Mouse (Mus musculus) liver, embryonic 12.5 days (tissue): Measurements from ENCODE around the gene Gm44790. TPM values are rescaled to one million over a fixed set of nuclear protein-coding genes. Genes with fewer than 3 reads are reported as not detected.

Source experiments
- ATAC-seq: fragments of 200-750 bp; cut with Nextera tagmentation; 2 replicates; pipeline ENCODE4 v1.8.0; 2017; ENCODE audit warnings: moderate number of reproducible peaks, mild to moderate bottlenecking, moderate library complexity
- H3K27ac ChIP-seq: fragments of 300-500 bp; sonication (generic); 2 replicates; pipeline ENCODE4 v1.5.1; 2016; ENCODE audit warnings: mild to moderate bottlenecking
- H3K27me3 ChIP-seq: fragments of 300-500 bp; sonication (generic); replicated peaks from 2 replicates; pipeline ENCODE4 v1.6.1; 2016; ENCODE audit warnings: mild to moderate bottlenecking, moderate library complexity
- H3K36me3 ChIP-seq: fragments of 300-500 bp; sonication (generic); 2 replicates; pipeline ENCODE4 v1.6.1; 2016; ENCODE audit warnings: mild to moderate bottlenecking, moderate library complexity
- H3K4me1 ChIP-seq: fragments of 300-500 bp; sonication (generic); 2 replicates; pipeline ENCODE4 v1.6.1; 2016
- H3K4me2 ChIP-seq: fragments of 300-500 bp; sonication (generic); 2 replicates; pipeline ENCODE4 v1.6.1; 2016; ENCODE audit warnings: mild to moderate bottlenecking, moderate library complexity
- H3K4me3 ChIP-seq: fragments of 300-500 bp; sonication (generic); 2 replicates; pipeline ENCODE4 v1.5.1; 2016; ENCODE audit warnings: mild to moderate bottlenecking, moderate library complexity
- H3K9ac ChIP-seq: fragments of 300-500 bp; sonication (generic); 2 replicates; pipeline ENCODE4 v1.6.1; 2016; ENCODE audit warnings: mild to moderate bottlenecking, moderate library complexity
- H3K9me3 ChIP-seq: fragments of 300-500 bp; sonication (generic); replicated peaks from 2 replicates; pipeline ENCODE4 v1.6.1; 2016; ENCODE audit warnings: mild to moderate bottlenecking, moderate library complexity
- WGBS: fragments of 180-500 bp; shearing (Covaris S2); methylation state at CpG from one replicate; pipeline ENCODE4 v1.1.7; 2016; ENCODE audit not compliant: insufficient replicate concordance; 5-methylcytosine and 5-hydroxymethylcytosine counted together
- polyA plus RNA-seq: library from polyadenylated mRNA; unstranded; fragments of >200 nt; fragmentation: Nextera tagmentation; extraction: Ambion mirVana; gene quantifications from 2 replicates; pipeline ENCODE4 v1.2.1, GENCODE M21; 2016

The Gm44790 gene
- polyA plus RNA-seq, 1 experiment from 2014 or later = not detected

DNA sequence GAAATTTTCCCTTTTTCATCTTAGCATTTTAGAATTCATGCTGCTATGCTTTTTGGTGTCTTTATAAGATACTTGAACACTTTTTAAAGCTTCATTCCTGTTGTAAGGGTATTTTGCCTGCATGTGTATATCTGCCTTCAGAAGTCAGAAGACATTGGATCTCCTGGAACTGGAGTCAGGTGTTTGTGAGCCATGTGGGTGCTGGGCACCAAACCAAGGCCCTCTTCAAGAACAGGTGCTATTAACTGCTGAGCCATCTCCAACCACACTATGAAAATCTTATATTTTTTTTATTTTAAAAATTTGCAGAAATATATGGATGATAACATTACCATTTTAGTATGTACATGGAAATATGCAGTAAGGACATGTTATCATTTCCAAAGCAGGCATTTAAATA, 20.2 kb upstream of the Gm44790 start:
- H3K9me3 ChIP-seq = no peaks in the 10 kb centered on the region
- H3K4me2 ChIP-seq = 0 out of 2 replicates have a peak overlapping the region, but pooled peaks have one; percentile 27
- H3K9ac ChIP-seq = no peak overlapping the region
- peaks cover 36% of the 10 kb centered on the region for H3K4me1 ChIP-seq
- H3K4me3 ChIP-seq = no peak overlapping the region
- peaks cover 25% of the 10 kb centered on the region for H3K36me3 ChIP-seq
- no peak for ATAC-seq
- H3K27me3 ChIP-seq = no peaks in the 10 kb centered on the region
- no peak overlapping the region for H3K27ac ChIP-seq

DNA sequence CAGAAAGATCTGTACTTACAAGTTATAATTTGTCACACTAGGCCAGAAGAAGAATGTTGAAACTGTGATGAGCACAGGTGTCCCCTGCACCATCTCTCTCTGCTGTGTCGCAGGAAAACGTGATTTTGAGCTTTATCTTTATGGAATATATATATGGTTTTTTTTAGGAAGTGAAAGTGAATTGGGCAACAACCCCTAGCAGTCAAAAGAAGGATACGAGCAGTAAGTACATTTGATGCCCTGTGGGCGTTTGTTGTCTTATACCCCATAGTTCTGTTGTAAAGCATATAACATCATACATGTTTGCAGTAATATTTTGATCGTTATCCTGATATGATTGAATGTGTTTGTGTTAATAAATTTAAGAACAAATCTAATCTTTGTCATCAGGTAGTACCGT, 7.7 kb upstream of the Gm44790 start:
- H3K27me3 ChIP-seq = no peaks in the 10 kb centered on the region
- no peak overlapping the region for H3K27ac ChIP-seq
- no peak overlapping the region for H3K9ac ChIP-seq
- peaks cover 79% of the 10 kb centered on the region for H3K36me3 ChIP-seq
- no peak for ATAC-seq
- no peaks in the 10 kb centered on the region for H3K9me3 ChIP-seq
- no peak overlapping the region for H3K4me3 ChIP-seq
- H3K4me1 ChIP-seq = no peaks in the 10 kb centered on the region
- WGBS = 72% methylated on average over 6 of the region's 6 CpGs
- H3K4me2 ChIP-seq = no peak overlapping the region

DNA sequence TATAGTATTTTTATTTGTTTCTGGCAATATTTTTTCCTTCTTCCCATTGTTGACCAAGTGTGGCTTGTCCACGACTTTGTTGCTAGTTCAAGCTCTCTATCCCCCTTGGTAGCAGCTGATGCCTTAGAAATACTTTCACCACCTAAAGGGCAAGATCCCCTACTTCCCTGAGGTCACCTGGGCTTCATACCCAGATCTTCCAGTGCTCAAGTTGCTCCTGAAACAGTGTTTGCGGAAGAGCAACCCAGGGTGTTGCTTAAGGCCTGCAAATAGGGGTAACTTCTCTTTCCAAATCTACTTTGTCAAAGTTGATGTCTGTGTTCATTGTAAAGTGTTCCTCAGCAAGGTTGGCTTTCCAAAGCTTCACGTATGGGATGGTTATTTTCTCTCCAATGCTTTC, 7.2 kb upstream of the Gm44790 start:
- no peaks in the 10 kb centered on the region for H3K4me1 ChIP-seq
- no peak overlapping the region for H3K4me2 ChIP-seq
- WGBS = 84% methylated on average over 3 of the region's 3 CpGs
- no peak overlapping the region for H3K27ac ChIP-seq
- no peaks in the 10 kb centered on the region for H3K9me3 ChIP-seq
- ATAC-seq = no peak
- H3K27me3 ChIP-seq = no peaks in the 10 kb centered on the region
- H3K36me3 ChIP-seq = peaks cover 77% of the 10 kb centered on the region
- H3K9ac ChIP-seq = no peak overlapping the region
- H3K4me3 ChIP-seq = no peak overlapping the region

DNA sequence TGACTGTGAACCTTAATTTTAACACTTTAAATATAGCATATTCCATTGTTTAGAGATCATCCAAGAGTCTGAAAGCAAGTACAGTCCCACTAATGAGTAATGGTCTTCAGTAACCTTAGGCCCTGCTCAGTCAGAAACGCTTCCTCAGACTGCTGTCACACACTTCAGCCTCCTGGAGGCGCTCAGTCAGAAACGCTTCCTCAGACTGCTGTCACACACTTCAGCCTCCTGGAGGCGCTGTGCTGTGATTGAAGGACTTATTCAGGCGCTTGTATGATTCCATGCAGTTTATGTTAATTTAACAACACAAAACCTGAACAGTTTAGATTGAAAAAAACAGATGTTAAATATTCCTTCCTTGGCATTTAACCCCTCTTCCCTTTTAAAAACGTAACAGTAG, 6.0 kb upstream of the Gm44790 start:
- Histone ChIP-seq H3K9me3 (no peaks in the 10 kb centered on the region), H3K4me3 (no peak overlapping the region), H3K9ac (no peak overlapping the region), H3K36me3 (peaks cover 79% of the 10 kb centered on the region), H3K27ac (no peak overlapping the region), H3K27me3 (no peaks in the 10 kb centered on the region), H3K4me1 (no peaks in the 10 kb centered on the region), H3K4me2 (no peak overlapping the region)
- no peak for ATAC-seq
- 78% methylated on average over 6 of the region's 6 CpGs for WGBS

DNA sequence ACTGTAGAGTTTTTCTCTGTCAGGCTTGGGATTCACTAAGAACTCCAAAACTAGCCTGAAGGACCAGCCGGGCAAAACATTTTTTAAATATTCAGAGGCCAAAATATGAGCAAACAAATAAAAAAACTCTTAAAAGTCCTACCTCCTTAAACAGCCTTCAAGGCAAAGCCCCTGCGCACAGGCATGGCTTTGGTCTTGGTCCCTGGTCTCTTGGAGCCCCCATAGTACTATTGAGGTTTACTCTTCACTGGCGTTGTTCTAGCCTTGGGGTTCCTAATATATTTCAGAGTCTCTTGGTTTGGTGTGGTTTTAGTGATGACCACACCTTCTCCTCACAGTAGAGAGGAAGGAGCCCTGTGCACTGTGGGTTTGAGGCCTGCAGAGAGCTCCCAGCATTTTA, 5.1 kb downstream of the Gm44790 start:
- WGBS = 77% methylated on average over 3 of the region's 3 CpGs
- no peaks in the 10 kb centered on the region for H3K27me3 ChIP-seq
- no peaks in the 10 kb centered on the region for H3K9me3 ChIP-seq
- no peaks in the 10 kb centered on the region for H3K4me1 ChIP-seq
- no peak overlapping the region for H3K9ac ChIP-seq
- H3K36me3 ChIP-seq = peaks cover 81% of the 10 kb centered on the region
- no peak overlapping the region for H3K4me2 ChIP-seq
- ATAC-seq = no peak
- H3K4me3 ChIP-seq = no peak overlapping the region
- H3K27ac ChIP-seq = no peak overlapping the region

DNA sequence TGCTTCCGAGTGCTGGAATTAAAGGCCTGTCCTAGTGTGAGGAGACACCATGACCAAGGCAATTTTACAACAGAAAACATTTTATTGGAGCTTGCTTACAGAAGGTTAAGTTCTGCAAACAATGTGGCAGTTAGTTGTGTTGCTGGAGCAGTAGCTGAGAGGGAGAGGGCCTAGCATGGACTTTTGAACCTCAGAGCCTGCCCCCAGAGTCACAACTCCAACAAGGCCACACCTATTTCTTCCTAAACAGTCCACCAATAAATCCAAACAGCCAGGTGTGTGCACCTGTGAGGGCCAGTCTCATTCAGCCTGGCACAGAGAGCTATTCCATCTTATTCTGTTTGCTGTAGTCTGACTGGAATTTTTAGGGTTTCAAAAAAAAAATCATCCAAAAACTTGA, 7.2 kb downstream of the Gm44790 start:
- Histone ChIP-seq H3K27ac (no peak overlapping the region), H3K4me2 (no peak overlapping the region), H3K9me3 (no peaks in the 10 kb centered on the region), H3K27me3 (no peaks in the 10 kb centered on the region), H3K9ac (no peak overlapping the region), H3K4me3 (no peak overlapping the region), H3K4me1 (peaks cover 4% of the 10 kb centered on the region; the same call in 1 of the 2 replicates), H3K36me3 (peaks cover 60% of the 10 kb centered on the region)
- ATAC-seq = no peak
- WGBS = 83% methylated on average over 1 of the region's 1 CpGs

DNA sequence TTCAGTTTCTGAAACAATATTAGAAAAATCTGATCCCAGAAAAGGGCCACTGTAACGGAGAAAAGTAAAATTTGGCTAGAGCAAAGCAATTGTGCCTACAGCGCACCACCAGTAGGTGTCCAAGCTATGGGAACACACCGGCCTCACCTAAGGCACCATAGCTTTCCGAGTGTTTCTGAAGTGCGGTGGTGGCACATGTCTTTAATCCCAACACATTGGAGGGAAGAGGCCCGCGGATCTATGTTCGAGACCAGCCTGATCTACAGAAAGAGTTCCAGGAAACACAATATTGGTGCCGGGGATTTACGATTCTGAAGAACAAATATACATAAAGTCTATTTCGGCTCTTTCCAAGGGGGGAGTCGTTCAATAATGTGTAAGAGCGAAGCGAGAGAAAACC, 11.3 kb downstream of the Gm44790 start:
- peak overlapping the region; percentile 90 for H3K9ac ChIP-seq
- no peaks in the 10 kb centered on the region for H3K27me3 ChIP-seq
- 3% methylated on average over 14 of the region's 14 CpGs for WGBS
- H3K36me3 ChIP-seq = peaks cover 59% of the 10 kb centered on the region
- peak overlapping the region; percentile 88 for H3K4me2 ChIP-seq
- H3K27ac ChIP-seq = peak overlapping the region; percentile 95
- peaks cover 19% of the 10 kb centered on the region for H3K4me1 ChIP-seq
- H3K9me3 ChIP-seq = no peaks in the 10 kb centered on the region
- peak overlapping the region; percentile 89 for H3K4me3 ChIP-seq
- peak; percentile 67 for ATAC-seq

DNA sequence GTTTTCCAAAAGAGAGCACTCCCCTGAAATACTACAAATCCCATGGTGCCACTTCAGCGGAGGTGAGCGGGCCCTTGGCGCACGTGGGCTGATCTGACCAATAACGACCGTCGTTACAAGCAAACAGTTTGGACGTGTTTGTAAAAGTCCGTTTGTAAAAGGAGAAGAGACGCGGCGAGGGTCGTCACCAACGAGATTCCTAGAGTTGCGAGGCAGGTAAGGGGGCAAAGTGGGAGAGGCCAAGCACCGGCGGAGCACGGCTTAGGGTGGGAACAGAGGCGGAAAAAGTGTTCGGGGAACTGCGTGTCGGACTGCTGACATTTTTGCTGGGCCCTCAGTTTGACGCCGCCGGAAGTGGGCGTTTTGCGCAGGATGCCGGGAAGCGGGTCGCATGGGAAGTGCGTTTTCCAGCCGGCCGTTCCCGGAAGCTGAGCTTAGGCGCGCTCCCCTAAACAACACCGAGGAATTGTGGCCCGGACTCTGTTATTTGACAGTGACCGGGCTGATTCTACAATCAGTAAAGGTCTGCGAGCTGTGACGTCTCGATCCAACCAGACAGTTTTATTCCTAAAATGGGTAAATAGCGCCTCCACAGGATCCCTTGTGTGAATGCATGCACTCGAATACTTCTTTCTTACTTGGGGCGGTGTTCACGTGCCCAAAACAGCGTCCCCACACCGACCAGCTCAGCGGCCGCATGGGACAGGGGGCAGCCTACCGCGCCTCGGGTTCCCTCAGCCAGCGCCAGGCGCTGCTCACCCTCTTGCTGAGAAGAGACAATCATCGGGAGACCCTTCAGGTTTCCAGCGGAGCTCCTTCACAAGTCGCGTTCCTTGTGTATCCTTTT, 12.0 kb downstream of the Gm44790 start, which contains the start of gene C87436:
TSS of gene C87436 (plus strand) at position 103 of the 847 bp plus-strand sequence.
- peak within 1 kb of the TSS; percentile 89 for H3K4me3 ChIP-seq
- WGBS = under 1% methylated on average over 59 of the region's 59 CpGs

DNA sequence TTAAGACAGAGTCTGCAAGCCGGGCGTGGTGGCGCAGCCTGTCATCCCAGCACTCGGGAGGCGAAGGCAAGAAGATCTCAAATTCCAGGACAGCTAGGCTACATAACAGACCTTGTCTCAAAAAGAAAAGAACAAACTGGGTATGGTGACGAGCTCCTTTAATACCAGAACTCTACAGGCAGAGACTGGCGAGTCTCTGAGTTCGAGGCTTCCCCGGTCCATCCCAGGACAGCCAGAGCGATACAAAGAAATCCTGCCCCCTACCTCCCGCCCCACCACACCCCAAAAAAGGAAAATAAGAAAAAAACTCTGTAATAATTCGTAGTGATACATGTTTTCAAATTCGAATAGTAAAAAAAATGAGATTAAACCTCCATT, 12.7 kb downstream of the Gm44790 start:
- H3K9me3 ChIP-seq = no peaks in the 10 kb centered on the region
- peak overlapping the region; percentile 90 for H3K9ac ChIP-seq
- no peaks in the 10 kb centered on the region for H3K27me3 ChIP-seq
- peaks cover 59% of the 10 kb centered on the region for H3K36me3 ChIP-seq
- H3K4me2 ChIP-seq = peak overlapping the region; percentile 88
- H3K4me3 ChIP-seq = peak overlapping the region; percentile 89
- 0 out of 2 replicates have a peak, but pooled peaks have one; percentile 4 for ATAC-seq
- H3K4me1 ChIP-seq = peaks cover 19% of the 10 kb centered on the region
- WGBS = 3% methylated on average over 13 of the region's 13 CpGs
- peak overlapping the region; percentile 95 for H3K27ac ChIP-seq

More for the DNA sequence above, 12.0 kb downstream of the Gm44790 start, which contains the start of gene C87436:
- no peaks in the 10 kb centered on the region for H3K27me3 ChIP-seq
- H3K4me1 ChIP-seq = peaks cover 19% of the 10 kb centered on the region
- H3K4me2 ChIP-seq = peak within 1 kb of the TSS; percentile 88
- peak; percentile 92 for ATAC-seq
- peak within 1 kb of the TSS; percentile 95 for H3K27ac ChIP-seq
- H3K9ac ChIP-seq = peak within 1 kb of the TSS; percentile 90
- no peaks in the 10 kb centered on the region for H3K9me3 ChIP-seq
- H3K36me3 ChIP-seq = peaks cover 58% of the 10 kb centered on the region

DNA sequence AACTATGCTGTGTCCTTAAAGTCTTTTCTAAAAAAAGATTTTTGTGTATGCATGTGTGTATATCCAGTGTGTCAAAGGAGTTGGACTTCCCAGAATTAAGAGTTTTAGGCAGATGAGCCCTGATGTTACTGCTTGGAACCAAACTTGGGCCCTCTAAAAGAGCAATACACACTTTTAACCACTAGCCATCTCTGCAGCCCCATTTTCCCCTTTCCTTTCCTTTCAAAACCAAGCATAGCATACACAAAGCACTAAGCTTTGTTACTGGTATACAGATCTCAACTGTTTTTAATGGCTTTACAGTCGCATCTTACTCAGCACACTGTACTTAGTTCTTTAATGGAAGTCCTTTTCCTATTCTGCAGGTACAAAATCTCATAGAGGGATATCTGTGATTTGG, 13.1 kb downstream of the Gm44790 start:
- H3K27me3 ChIP-seq = no peaks in the 10 kb centered on the region
- H3K4me2 ChIP-seq = peak overlapping the region; percentile 88
- H3K9ac ChIP-seq = peak overlapping the region; percentile 90
- H3K36me3 ChIP-seq = peaks cover 59% of the 10 kb centered on the region
- no peak for ATAC-seq
- peak overlapping the region; percentile 89 for H3K4me3 ChIP-seq
- H3K4me1 ChIP-seq = peaks cover 19% of the 10 kb centered on the region
- H3K27ac ChIP-seq = no peak overlapping the region
- no peaks in the 10 kb centered on the region for H3K9me3 ChIP-seq
- 84% methylated on average over 1 of the region's 1 CpGs for WGBS

DNA sequence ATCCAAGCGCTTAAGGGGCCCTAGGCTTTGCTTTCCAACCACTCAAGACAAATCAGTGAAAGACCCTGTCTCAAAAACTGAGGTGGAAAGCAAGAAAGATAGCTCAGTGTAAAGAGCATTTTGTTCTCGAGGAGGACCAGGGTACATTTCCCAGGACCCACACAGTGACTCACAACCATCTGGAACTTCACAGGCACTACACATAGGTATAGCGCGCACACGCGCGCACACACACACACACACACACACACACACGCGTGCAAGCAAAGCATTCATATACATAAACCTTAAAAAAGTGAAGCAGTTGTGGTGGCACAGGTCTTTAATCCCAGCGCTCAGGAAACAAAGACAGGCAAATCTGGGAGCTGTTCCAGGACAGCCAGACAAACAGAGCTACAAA, 15.1 kb downstream of the Gm44790 start:
- H3K4me3 ChIP-seq = no peak overlapping the region
- peaks cover 61% of the 10 kb centered on the region for H3K36me3 ChIP-seq
- H3K4me2 ChIP-seq = no peak overlapping the region
- peaks cover 19% of the 10 kb centered on the region for H3K4me1 ChIP-seq
- 88% methylated on average over 10 of the region's 10 CpGs for WGBS
- ATAC-seq = no peak
- H3K9me3 ChIP-seq = no peaks in the 10 kb centered on the region
- no peak overlapping the region for H3K27ac ChIP-seq
- no peaks in the 10 kb centered on the region for H3K27me3 ChIP-seq
- H3K9ac ChIP-seq = no peak overlapping the region

DNA sequence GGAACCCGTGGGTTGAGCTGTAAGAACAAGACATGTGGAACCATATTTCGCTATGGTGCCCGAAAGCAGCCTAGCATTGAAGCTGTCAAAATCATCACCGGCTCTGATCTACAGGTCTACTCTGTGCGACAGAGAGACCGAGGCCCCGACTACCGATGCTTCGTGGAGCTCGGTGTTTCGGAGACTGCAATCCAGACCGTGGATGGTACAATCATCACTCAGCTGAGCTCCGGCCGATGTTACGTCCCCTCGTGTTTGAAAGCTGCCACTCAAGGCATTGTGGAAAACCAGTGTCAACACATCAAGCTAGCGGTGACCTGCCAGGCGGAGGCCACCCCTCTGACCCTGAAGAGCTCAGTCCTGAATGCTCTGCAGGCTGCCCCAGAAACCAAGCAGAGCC, 19.1 kb downstream of the Gm44790 start:
- Histone ChIP-seq H3K36me3 (peaks cover 90% of the 10 kb centered on the region), H3K27me3 (no peaks in the 10 kb centered on the region), H3K9ac (no peak overlapping the region), H3K9me3 (no peaks in the 10 kb centered on the region), H3K4me1 (0 out of 2 replicates have a peak, but pooled peaks cover 4% of the 10 kb centered on the region), H3K4me3 (no peak overlapping the region), H3K4me2 (no peak overlapping the region), H3K27ac (no peak overlapping the region)
- no peak for ATAC-seq
- 87% methylated on average over 18 of the region's 18 CpGs for WGBS
